Mouse (Mus musculus): Measurements from ENCODE around the gene Pard6b. TPM values are rescaled to one million over a fixed set of nuclear protein-coding genes. Genes with fewer than 3 reads are reported as not detected.
A peak's percentile ranks its signal among the peaks of the same experiment; 100 is the strongest.

Gene Pard6b
- polyA plus RNA-seq, 1 experiment, result 55.0 TPM

DNA sequence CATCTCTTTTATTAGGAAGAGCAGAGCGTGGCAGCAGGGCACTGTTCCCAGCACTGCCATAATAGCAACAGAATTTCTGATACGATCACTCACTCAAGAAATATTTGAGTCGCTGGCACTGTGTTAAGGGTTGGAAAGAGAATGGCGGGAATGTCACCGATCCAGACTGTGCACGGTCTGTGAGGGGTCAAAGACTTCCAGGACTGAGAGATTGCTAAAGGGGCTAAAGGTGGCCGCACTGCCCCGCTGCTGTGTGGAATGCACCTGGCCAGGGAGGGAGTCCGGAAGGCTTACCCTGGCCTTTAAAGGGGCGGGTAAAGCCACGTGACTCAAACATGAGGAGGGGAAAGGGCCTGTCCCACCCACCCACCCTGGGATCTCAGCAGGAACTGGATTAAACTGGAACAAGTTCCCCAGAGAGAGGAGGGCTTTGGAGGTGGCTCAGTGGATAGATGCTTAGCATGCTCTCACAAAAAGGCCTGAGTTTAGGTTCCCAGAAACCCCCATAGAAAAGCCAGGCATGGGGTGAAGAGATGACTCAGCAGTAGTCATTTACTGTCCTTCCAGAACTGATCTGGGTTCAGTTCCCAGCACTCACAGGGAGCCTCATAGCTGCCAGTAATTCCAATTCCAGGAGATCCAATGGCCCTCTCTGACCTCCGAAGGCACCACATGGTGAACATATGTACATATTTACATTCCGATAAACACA is 22.2 kb upstream of the Pard6b start:
- Histone ChIP-seq H3K27me3 (ENCODE audit: control insufficient read depth, insufficient read depth, low read length, poor library complexity, severe bottlenecking) (no peaks in the 10 kb centered on the region), H3K9me3 (replicated peaks; ENCODE audit: control insufficient read depth, insufficient read depth, low read length, poor library complexity, severe bottlenecking) (no peaks in the 10 kb centered on the region), H3K9ac (ENCODE audit: low read depth, poor library complexity, severe bottlenecking) (0 out of 2 replicates have a peak overlapping the region, but pooled peaks have one; percentile 5), H3K4me1 (ENCODE audit: control insufficient read depth, insufficient read depth, low read length) (no peaks in the 10 kb centered on the region), H3K4me3 (ENCODE audit: low read depth, low read length) (0 out of 2 replicates have a peak overlapping the region, but pooled peaks have one; percentile 2), H3K36me3 (ENCODE audit: control insufficient read depth, insufficient read depth, low read length, poor library complexity, severe bottlenecking) (no peaks in the 10 kb centered on the region), H3K27ac (ENCODE audit: insufficient read depth, low read length) (peak overlapping the region; percentile 47; the same call in 1 of the 2 replicates)
- no peak for TF ChIP-seq CTCF (IDR thresholded peaks at IDR 0.05; ENCODE audit: low read depth, low read length)
- 0 out of 2 replicates have a peak, but pooled peaks have one; percentile 41 for TF ChIP-seq EP300 (IDR thresholded peaks at IDR 0.05; ENCODE audit: insufficient read depth, low read depth, low read length)
- peak; percentile 54 for TF ChIP-seq POLR2A (IDR thresholded peaks at IDR 0.05; ENCODE audit: insufficient read depth, low read length)

DNA sequence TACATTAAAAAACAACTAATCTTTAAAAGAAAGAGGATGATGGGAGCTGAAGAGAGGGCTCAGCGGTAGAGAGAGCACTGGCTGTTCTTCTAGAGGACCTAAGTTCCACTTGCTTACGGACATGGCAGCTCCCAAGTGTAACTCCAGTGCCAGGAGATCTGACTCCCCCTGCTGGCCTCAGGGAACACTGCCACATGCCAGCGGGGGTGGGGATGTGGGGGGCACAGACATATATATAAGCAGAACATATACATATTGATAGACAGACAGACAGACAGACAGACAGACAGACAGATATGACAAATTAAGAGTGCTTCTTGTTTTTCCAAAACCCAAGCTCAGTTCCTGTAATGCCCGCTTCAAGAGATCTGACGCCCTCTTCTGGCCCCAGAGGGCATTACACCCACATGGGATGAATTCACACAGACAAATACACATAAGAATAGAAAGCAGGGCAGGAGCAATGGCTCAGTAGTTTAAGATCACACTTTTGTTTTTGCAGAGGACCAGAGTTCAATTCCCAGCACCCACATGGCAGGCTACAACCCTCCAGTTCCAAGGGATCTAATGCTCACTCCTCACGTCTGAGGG is 21.5 kb upstream of the Pard6b start:
- Histone ChIP-seq H3K27ac (ENCODE audit: insufficient read depth, low read length) (peak overlapping the region; percentile 47; the same call in 1 of the 2 replicates), H3K4me3 (ENCODE audit: low read depth, low read length) (no peak overlapping the region), H3K27me3 (ENCODE audit: control insufficient read depth, insufficient read depth, low read length, poor library complexity, severe bottlenecking) (no peaks in the 10 kb centered on the region), H3K36me3 (ENCODE audit: control insufficient read depth, insufficient read depth, low read length, poor library complexity, severe bottlenecking) (no peaks in the 10 kb centered on the region), H3K9ac (ENCODE audit: low read depth, poor library complexity, severe bottlenecking) (no peak overlapping the region), H3K4me1 (ENCODE audit: control insufficient read depth, insufficient read depth, low read length) (no peaks in the 10 kb centered on the region), H3K9me3 (replicated peaks; ENCODE audit: control insufficient read depth, insufficient read depth, low read length, poor library complexity, severe bottlenecking) (no peaks in the 10 kb centered on the region)
- TF ChIP-seq CTCF (IDR thresholded peaks at IDR 0.05; ENCODE audit: low read depth, low read length) (peak; percentile 44), EP300 (IDR thresholded peaks at IDR 0.05; ENCODE audit: insufficient read depth, low read depth, low read length) (no peak), POLR2A (IDR thresholded peaks at IDR 0.05; ENCODE audit: insufficient read depth, low read length) (no peak)

DNA sequence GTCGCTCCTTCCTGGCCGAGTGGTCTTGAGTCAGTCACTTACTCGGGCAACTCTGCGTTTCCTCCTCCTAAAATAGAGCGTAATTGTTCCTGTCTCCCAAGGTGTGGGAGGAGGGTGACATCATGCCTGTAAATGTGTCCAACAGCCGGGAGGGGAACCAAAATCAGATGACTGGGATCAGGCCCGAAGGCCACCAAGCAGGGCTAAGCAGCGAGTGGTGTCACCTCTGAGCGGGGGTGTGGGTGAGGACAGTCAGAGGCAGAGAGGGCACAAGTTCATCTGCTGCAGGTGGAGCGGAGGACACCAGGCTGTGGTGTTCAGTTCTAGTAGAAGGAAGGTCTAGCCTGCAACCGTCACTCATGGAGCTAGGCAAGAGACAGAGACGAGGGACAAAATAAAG is 17.1 kb upstream of the Pard6b start:
- no peak for TF ChIP-seq POLR2A (IDR thresholded peaks at IDR 0.05; ENCODE audit: insufficient read depth, low read length)
- TF ChIP-seq EP300 (IDR thresholded peaks at IDR 0.05; ENCODE audit: insufficient read depth, low read depth, low read length), result no peak
- TF ChIP-seq CTCF (IDR thresholded peaks at IDR 0.05; ENCODE audit: low read depth, low read length), result no peak
- no peaks in the 10 kb centered on the region for H3K27me3 ChIP-seq (ENCODE audit: control insufficient read depth, insufficient read depth, low read length, poor library complexity, severe bottlenecking)
- no peaks in the 10 kb centered on the region for H3K36me3 ChIP-seq (ENCODE audit: control insufficient read depth, insufficient read depth, low read length, poor library complexity, severe bottlenecking)
- no peak overlapping the region for H3K9ac ChIP-seq (ENCODE audit: low read depth, poor library complexity, severe bottlenecking)
- H3K27ac ChIP-seq (ENCODE audit: insufficient read depth, low read length), result no peak overlapping the region
- no peaks in the 10 kb centered on the region for H3K9me3 ChIP-seq (replicated peaks; ENCODE audit: control insufficient read depth, insufficient read depth, low read length, poor library complexity, severe bottlenecking)
- H3K4me3 ChIP-seq (ENCODE audit: low read depth, low read length), result no peak overlapping the region
- peaks cover 9% of the 10 kb centered on the region for H3K4me1 ChIP-seq (ENCODE audit: control insufficient read depth, insufficient read depth, low read length)

DNA sequence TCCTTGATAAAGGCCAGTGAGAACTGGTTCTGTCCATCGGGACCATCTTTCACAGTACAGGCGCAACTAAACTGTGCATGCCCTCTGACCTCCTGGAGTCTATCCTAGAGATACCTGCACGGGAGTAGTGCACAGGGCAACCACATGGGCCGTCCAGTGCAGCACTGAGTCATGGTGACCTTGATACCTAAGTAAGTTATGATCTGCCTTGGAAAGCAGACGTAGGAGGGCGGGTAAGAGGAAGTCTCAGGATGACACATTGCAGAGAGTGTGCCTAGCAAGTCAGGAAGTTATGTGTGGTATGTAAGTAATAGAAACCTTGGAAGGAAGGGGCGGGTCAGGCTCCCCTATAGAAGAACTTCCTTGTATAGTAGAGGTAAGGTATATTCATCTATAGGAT is 15.3 kb upstream of the Pard6b start:
- TF ChIP-seq EP300 (IDR thresholded peaks at IDR 0.05; ENCODE audit: insufficient read depth, low read depth, low read length) (no peak), CTCF (IDR thresholded peaks at IDR 0.05; ENCODE audit: low read depth, low read length) (no peak), POLR2A (IDR thresholded peaks at IDR 0.05; ENCODE audit: insufficient read depth, low read length) (no peak)
- peaks cover 9% of the 10 kb centered on the region for H3K4me1 ChIP-seq (ENCODE audit: control insufficient read depth, insufficient read depth, low read length)
- H3K36me3 ChIP-seq (ENCODE audit: control insufficient read depth, insufficient read depth, low read length, poor library complexity, severe bottlenecking), result no peaks in the 10 kb centered on the region
- H3K9ac ChIP-seq (ENCODE audit: low read depth, poor library complexity, severe bottlenecking), result no peak overlapping the region
- H3K4me3 ChIP-seq (ENCODE audit: low read depth, low read length), result no peak overlapping the region
- no peaks in the 10 kb centered on the region for H3K27me3 ChIP-seq (ENCODE audit: control insufficient read depth, insufficient read depth, low read length, poor library complexity, severe bottlenecking)
- no peak overlapping the region for H3K27ac ChIP-seq (ENCODE audit: insufficient read depth, low read length)
- H3K9me3 ChIP-seq (replicated peaks; ENCODE audit: control insufficient read depth, insufficient read depth, low read length, poor library complexity, severe bottlenecking), result no peaks in the 10 kb centered on the region

DNA sequence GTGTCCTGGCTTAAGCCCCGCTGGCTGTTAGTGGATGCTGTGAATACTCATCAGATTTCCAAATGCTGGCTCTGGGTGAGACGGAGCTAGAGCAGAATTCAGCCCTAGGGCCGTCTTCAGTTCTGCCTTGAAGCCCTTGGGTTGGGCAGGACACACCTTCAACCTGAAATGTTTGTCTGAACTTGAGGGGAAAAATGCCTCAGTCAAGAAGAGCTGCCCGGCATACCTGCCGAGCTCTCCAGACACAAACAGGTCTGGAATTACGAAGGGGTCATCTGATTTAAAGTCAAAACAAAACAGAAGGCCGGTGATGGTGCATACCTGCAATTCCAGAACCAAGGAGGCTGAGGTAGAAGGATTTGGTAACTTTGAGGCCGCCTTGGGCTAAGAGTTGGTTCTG is 14.0 kb upstream of the Pard6b start:
- peak overlapping the region; percentile 38; the same call in 1 of the 2 replicates for H3K9ac ChIP-seq (ENCODE audit: low read depth, poor library complexity, severe bottlenecking)
- H3K27me3 ChIP-seq (ENCODE audit: control insufficient read depth, insufficient read depth, low read length, poor library complexity, severe bottlenecking), result no peaks in the 10 kb centered on the region
- TF ChIP-seq CTCF (IDR thresholded peaks at IDR 0.05; ENCODE audit: low read depth, low read length), result no peak
- no peak for TF ChIP-seq POLR2A (IDR thresholded peaks at IDR 0.05; ENCODE audit: insufficient read depth, low read length)
- no peak for TF ChIP-seq EP300 (IDR thresholded peaks at IDR 0.05; ENCODE audit: insufficient read depth, low read depth, low read length)
- no peak overlapping the region for H3K4me3 ChIP-seq (ENCODE audit: low read depth, low read length)
- H3K36me3 ChIP-seq (ENCODE audit: control insufficient read depth, insufficient read depth, low read length, poor library complexity, severe bottlenecking), result no peaks in the 10 kb centered on the region
- peaks cover 9% of the 10 kb centered on the region for H3K4me1 ChIP-seq (ENCODE audit: control insufficient read depth, insufficient read depth, low read length)
- H3K9me3 ChIP-seq (replicated peaks; ENCODE audit: control insufficient read depth, insufficient read depth, low read length, poor library complexity, severe bottlenecking), result no peaks in the 10 kb centered on the region
- peak overlapping the region; percentile 58 for H3K27ac ChIP-seq (ENCODE audit: insufficient read depth, low read length)

DNA sequence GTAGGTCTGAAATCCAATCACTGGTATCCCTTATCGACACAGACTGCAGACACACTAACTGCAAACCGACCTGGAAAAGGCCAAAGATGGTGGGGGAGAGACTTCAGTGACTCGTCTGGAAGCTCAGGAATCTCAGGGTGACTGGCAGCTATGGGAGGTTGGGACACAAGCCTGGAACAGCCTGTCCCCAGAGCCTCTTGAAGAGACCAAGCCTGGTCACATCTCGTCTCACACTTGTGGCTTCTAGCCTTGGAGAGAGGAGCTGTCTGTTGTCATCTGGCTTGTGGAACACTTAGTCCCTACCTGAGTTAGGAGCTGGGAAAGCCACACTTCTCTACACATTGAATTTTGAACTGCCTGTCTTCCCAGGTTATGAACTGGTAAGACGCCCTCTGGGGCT is 10.4 kb upstream of the Pard6b start:
- no peak overlapping the region for H3K9ac ChIP-seq (ENCODE audit: low read depth, poor library complexity, severe bottlenecking)
- H3K27ac ChIP-seq (ENCODE audit: insufficient read depth, low read length), result no peak overlapping the region
- no peak overlapping the region for H3K4me3 ChIP-seq (ENCODE audit: low read depth, low read length)
- no peaks in the 10 kb centered on the region for H3K36me3 ChIP-seq (ENCODE audit: control insufficient read depth, insufficient read depth, low read length, poor library complexity, severe bottlenecking)
- H3K4me1 ChIP-seq (ENCODE audit: control insufficient read depth, insufficient read depth, low read length), result peaks cover 10% of the 10 kb centered on the region
- no peaks in the 10 kb centered on the region for H3K9me3 ChIP-seq (replicated peaks; ENCODE audit: control insufficient read depth, insufficient read depth, low read length, poor library complexity, severe bottlenecking)
- no peaks in the 10 kb centered on the region for H3K27me3 ChIP-seq (ENCODE audit: control insufficient read depth, insufficient read depth, low read length, poor library complexity, severe bottlenecking)
- TF ChIP-seq CTCF (IDR thresholded peaks at IDR 0.05; ENCODE audit: low read depth, low read length) (no peak), EP300 (IDR thresholded peaks at IDR 0.05; ENCODE audit: insufficient read depth, low read depth, low read length) (no peak)
